Mouse (Mus musculus) neural tube, embryonic 14.5 days (tissue): ENCODE results near the gene Mrpl23. TPM values are rescaled to one million over a fixed set of nuclear protein-coding genes. Genes with fewer than 3 reads are reported as not detected.

Source experiments
- ATAC-seq: fragments of 200-750 bp; cut with Nextera tagmentation; 2 replicates; pipeline ENCODE4 v1.8.0; 2017; ENCODE audit warnings: low read depth, mild to moderate bottlenecking, moderate TSS enrichment, moderate library complexity
- H3K27ac ChIP-seq: fragments of 300-500 bp; sonication (generic); 2 replicates; pipeline ENCODE4 v1.5.1; 2014; ENCODE audit warnings: low read depth, mild to moderate bottlenecking, control low read depth, low read length, moderate library complexity, mixed read lengths
- H3K27me3 ChIP-seq: fragments of 300-500 bp; sonication (generic); 2 replicates; pipeline ENCODE4 v1.6.1; 2014; ENCODE audit warnings: low read length; ENCODE audit not compliant: control insufficient read depth, insufficient read depth
- H3K36me3 ChIP-seq: fragments of 300-500 bp; sonication (generic); 2 replicates; pipeline ENCODE4 v1.6.1; 2014; ENCODE audit warnings: low read length, mixed read lengths; ENCODE audit not compliant: control insufficient read depth, insufficient read depth
- H3K4me1 ChIP-seq: fragments of 300-500 bp; sonication (generic); 2 replicates; pipeline ENCODE4 v1.6.1; 2014; ENCODE audit warnings: low read length; ENCODE audit not compliant: control insufficient read depth, insufficient read depth
- H3K4me2 ChIP-seq: fragments of 300-500 bp; sonication (generic); 2 replicates; pipeline ENCODE4 v1.6.1; 2014; ENCODE audit warnings: mild to moderate bottlenecking, low read depth, low read length, control low read depth
- H3K4me3 ChIP-seq: fragments of 300-500 bp; sonication (generic); 2 replicates; pipeline ENCODE4 v1.5.1; 2014; ENCODE audit warnings: low read depth, low read length, control low read depth, mixed read lengths
- H3K9ac ChIP-seq: fragments of 300-500 bp; sonication (generic); replicated peaks from 2 replicates; pipeline ENCODE4 v1.6.1; 2014; ENCODE audit warnings: low read depth, mild to moderate bottlenecking, control low read depth, low read length, mixed read lengths
- H3K9me3 ChIP-seq: fragments of 300-500 bp; sonication (generic); 2 replicates; pipeline ENCODE4 v1.6.1; 2016; ENCODE audit warnings: low read length; ENCODE audit not compliant: control insufficient read depth
- WGBS: fragments of 180-500 bp; shearing (Covaris S2); extraction: QIAGEN DNeasy Blood & Tissue Kit; methylation state at CpG from one replicate; pipeline ENCODE4 v1.1.7; 2014; 5-methylcytosine and 5-hydroxymethylcytosine counted together
- polyA plus RNA-seq: library from polyadenylated mRNA; unstranded; fragments of >200 nt; fragmentation: Nextera tagmentation; extraction: Ambion mirVana; gene quantifications from 2 replicates; pipeline ENCODE4 v1.2.1, GENCODE M21; 2014

The Mrpl23 gene
- polyA plus RNA-seq, 1 experiment from 2014 or later, result 21.4 TPM

DNA sequence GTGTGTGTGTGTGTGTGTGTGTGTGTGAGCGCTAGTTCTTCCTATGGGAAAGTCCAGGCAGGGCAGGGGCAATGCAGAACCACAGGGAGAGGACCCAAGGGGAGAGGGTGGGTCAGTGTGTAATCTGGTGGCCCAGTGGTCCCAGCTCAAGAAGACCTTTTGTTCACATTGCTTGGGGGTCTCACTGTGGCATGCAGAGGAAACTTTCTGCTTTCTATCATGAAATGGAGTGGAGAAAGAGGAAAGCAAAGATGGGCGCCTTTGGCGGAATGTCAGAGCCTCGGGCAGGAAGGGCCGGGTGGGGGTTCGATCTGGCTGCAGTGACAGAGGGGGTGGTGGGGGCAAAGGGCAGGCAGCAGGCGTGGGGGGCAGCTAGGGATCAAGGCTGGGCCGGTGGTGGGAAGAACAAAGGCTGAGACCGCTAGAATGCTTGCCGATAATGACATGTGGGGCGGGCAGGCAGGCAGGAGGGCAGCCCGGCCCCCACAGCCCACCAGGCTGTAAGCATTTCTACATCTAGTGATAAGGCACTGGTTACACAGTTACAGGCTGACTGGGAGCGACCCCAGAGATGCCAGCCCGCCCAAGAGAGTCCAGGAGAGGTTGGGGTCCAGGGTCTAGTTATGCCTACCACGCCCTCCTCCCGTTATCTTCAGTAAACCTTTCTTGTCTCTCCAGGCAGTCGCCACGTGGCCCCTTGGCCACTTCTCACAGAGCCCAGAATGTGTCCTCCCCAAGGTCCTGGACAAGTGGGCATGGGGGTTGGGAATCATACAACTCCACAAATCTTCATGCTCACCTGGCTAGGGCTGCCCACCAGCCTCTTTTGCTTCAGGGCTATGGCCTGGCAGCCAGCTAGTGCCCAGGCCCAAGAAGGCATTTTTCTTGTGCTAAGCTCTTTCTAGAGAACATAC lies 28.7 kb downstream of the Mrpl23 start:
- Histone ChIP-seq H3K27me3 (no peaks in the 10 kb centered on the region), H3K36me3 (no peaks in the 10 kb centered on the region), H3K4me3 (no peak overlapping the region), H3K4me1 (no peaks in the 10 kb centered on the region), H3K27ac (no peak overlapping the region), H3K9ac (no peak overlapping the region), H3K4me2 (no peak overlapping the region), H3K9me3 (no peaks in the 10 kb centered on the region)
- ATAC-seq, result no peak
- WGBS, result 30% methylated on average over 18 of the region's 18 CpGs

- no peaks in the 10 kb centered on the region for H3K4me1 ChIP-seq
- H3K9ac ChIP-seq, result no peak overlapping the region
- no peaks in the 10 kb centered on the region for H3K27me3 ChIP-seq
- H3K4me3 ChIP-seq, result no peak overlapping the region
- WGBS, result 62% methylated on average over 4 of the region's 4 CpGs
- no peaks in the 10 kb centered on the region for H3K36me3 ChIP-seq
- no peaks in the 10 kb centered on the region for H3K9me3 ChIP-seq
- ATAC-seq, result no peak
- no peak overlapping the region for H3K27ac ChIP-seq
- no peak overlapping the region for H3K4me2 ChIP-seq
Observed at GRCm38 (mm10) chr7:142561856-142562404, 29.4 kb downstream of the Mrpl23 start.

DNA sequence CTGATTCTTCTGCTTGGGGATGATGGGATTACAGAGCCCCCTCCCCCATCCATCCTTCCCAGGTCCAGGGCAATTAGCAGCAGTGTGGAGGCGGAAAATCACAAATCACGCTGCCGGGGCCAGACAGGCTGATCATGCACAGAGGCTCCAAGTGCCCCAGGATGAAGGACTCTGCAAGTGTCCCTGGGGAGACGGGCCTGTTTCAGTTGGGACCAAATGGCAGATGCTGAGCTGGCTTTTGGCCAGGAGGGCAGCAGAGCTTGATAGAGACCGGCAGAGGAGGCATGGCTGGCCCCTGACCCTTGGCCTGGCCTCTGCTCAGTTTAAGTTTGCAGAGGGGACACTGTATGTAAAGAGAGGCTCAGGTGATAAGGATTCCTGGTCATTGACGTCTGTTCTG lies 30.7 kb downstream of the Mrpl23 start:
- no peaks in the 10 kb centered on the region for H3K36me3 ChIP-seq
- no peaks in the 10 kb centered on the region for H3K27me3 ChIP-seq
- no peak for ATAC-seq
- H3K9me3 ChIP-seq, result no peaks in the 10 kb centered on the region
- no peak overlapping the region for H3K9ac ChIP-seq
- no peak overlapping the region for H3K4me2 ChIP-seq
- H3K27ac ChIP-seq, result no peak overlapping the region
- H3K4me1 ChIP-seq, result no peaks in the 10 kb centered on the region
- H3K4me3 ChIP-seq, result no peak overlapping the region
- 26% methylated on average over 6 of the region's 6 CpGs for WGBS

- no peak overlapping the region for H3K4me3 ChIP-seq
- ATAC-seq, result no peak
- no peak overlapping the region for H3K4me2 ChIP-seq
- H3K9me3 ChIP-seq, result no peaks in the 10 kb centered on the region
- H3K4me1 ChIP-seq, result peaks cover 4% of the 10 kb centered on the region
- WGBS, result 42% methylated on average over 11 of the region's 11 CpGs
- H3K9ac ChIP-seq, result no peak overlapping the region
- no peak overlapping the region for H3K27ac ChIP-seq
- no peaks in the 10 kb centered on the region for H3K27me3 ChIP-seq
- H3K36me3 ChIP-seq, result no peaks in the 10 kb centered on the region
Observed at GRCm38 (mm10) chr7:142564955-142565643, 32.6 kb downstream of the Mrpl23 start.

DNA sequence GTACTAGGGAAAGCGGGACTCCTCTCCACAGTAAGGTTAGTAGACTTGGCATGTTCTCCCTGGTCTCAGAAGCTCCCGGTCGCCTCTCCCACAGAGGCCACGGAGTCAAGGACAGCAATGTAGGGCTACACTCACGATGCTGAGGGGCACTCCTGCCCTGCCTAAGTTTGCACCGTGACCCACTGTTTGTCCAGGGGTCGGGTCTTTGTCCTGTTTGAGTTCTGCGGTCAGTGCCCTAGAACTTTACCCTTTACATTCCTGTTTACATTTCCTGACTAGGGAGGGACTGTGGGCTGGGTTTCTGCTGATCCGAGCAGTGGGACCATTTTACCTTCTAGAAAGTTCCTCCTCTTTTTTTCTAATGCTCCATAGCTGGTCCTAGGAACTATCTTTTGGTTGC lies 34.0 kb downstream of the Mrpl23 start:
- H3K36me3 ChIP-seq, result no peaks in the 10 kb centered on the region
- no peak overlapping the region for H3K4me2 ChIP-seq
- no peak overlapping the region for H3K9ac ChIP-seq
- H3K27me3 ChIP-seq, result no peaks in the 10 kb centered on the region
- 81% methylated on average over 9 of the region's 9 CpGs for WGBS
- no peak for ATAC-seq
- peaks cover 4% of the 10 kb centered on the region for H3K4me1 ChIP-seq
- H3K27ac ChIP-seq, result no peak overlapping the region
- H3K9me3 ChIP-seq, result no peaks in the 10 kb centered on the region
- H3K4me3 ChIP-seq, result no peak overlapping the region

- Histone ChIP-seq H3K27me3 (no peaks in the 10 kb centered on the region), H3K4me2 (no peak overlapping the region), H3K4me1 (peaks cover 4% of the 10 kb centered on the region), H3K4me3 (no peak overlapping the region), H3K27ac (no peak overlapping the region), H3K9ac (no peak overlapping the region), H3K36me3 (no peaks in the 10 kb centered on the region), H3K9me3 (no peaks in the 10 kb centered on the region)
- WGBS, result 40% methylated on average over 8 of the region's 8 CpGs
- ATAC-seq, result no peak
Observed at GRCm38 (mm10) chr7:142568985-142569384, 36.5 kb downstream of the Mrpl23 start.

DNA sequence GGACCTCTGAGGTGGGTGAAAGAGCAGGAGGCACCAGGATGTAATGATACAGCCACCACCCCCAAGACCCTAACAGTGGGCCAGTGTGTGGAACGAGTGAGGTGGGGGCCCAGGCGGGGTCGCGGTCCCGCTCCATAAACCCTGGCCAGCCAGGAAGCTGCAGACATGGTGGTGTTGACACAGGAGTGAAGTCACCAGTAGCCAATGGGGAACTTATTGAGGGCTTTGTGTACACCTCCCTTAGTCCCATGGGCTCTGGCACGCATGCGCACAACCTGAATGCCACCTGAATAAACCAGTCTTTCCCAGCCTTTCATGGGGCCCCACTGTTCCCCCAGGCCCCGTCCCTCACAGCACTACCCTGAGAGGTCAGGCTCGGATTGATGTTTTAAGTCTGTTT lies 38.1 kb downstream of the Mrpl23 start:
- Histone ChIP-seq H3K4me2 (no peak overlapping the region), H3K4me3 (no peak overlapping the region), H3K27ac (no peak overlapping the region), H3K9me3 (no peaks in the 10 kb centered on the region), H3K36me3 (no peaks in the 10 kb centered on the region), H3K4me1 (peaks cover 4% of the 10 kb centered on the region), H3K9ac (no peak overlapping the region), H3K27me3 (no peaks in the 10 kb centered on the region)
- no peak for ATAC-seq
- 88% methylated on average over 9 of the region's 9 CpGs for WGBS

GRCm38 (mm10) chr7:142571458-142572220 lies 39.2 kb downstream of the Mrpl23 start:
- H3K36me3 ChIP-seq, result no peaks in the 10 kb centered on the region
- peaks cover 4% of the 10 kb centered on the region for H3K4me1 ChIP-seq
- H3K27ac ChIP-seq, result no peak overlapping the region
- H3K4me3 ChIP-seq, result no peak overlapping the region
- no peak overlapping the region for H3K4me2 ChIP-seq
- no peak for ATAC-seq
- 73% methylated on average over 16 of the region's 16 CpGs for WGBS
- no peaks in the 10 kb centered on the region for H3K9me3 ChIP-seq
- no peaks in the 10 kb centered on the region for H3K27me3 ChIP-seq
- no peak overlapping the region for H3K9ac ChIP-seq
